8 mouse cellular contexts compared by ENCODE assay signal in the genomic region with DNA sequence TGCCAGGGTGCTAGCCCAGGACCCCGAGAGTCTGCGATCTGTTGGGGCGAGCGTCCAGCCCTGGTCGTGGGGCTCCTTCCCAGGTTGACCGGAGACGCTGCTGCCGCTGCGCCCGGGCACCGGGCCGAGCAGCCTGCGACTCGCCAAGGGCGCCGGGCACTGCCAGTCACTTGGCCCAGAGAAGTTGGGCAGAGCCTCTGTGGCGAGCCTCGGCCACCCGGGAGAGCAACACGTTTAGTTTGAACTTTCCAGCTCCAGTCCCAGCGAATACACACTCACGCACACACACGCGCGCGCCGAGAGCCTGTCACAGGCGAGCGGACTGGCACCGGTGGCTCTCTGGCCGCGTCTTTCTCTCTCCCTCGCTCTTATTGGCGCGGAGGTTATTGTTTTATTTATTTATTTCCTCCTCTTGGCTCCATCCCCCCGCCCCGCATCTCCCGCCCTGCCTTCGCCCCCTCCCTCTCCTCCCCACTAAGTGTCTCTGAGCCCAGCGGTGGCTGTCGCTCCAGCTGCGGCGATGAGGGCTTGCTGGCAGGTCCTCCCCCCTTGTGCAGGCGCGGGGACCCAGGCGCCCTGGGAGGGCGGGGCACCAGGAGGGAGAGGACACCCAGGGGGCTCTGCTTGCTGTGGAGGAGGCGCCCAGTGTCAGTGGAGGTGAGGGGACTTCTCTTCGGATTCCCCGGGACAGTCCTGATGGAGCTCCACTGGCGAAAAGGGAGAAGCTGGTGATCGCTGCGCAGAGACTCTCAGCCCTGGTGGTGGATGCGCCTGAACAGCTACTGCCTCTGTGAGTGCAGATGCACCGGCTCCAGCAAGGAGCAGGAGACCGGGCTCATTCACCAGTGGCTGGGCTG.
DNase-seq lines count a peak whose midpoint lies in the region; ATAC-seq and TF ChIP-seq lines count a peak whose summit lies in the region.

No protein-coding gene starts in this region.

- no peak overlapping the region for H3K27ac ChIP-seq in cerebellum, adult 2 months (ENCODE audit: insufficient read depth, low read length)
- H3K27ac ChIP-seq in intestine, embryonic 14.5 days (ENCODE audit: low read depth), result no peak overlapping the region
- no peak overlapping the region for H3K27ac ChIP-seq in liver, embryonic 12.5 days

- H3K9me3 ChIP-seq in intestine, embryonic 14.5 days (ENCODE audit: control insufficient read depth, low read length), result no peaks in the 10 kb centered on the region
- no peaks in the 10 kb centered on the region for H3K9me3 ChIP-seq in liver, embryonic 12.5 days (replicated peaks)

- peak overlapping the region; percentile 17 for H3K9ac ChIP-seq in intestine, embryonic 14.5 days (ENCODE audit: low read length)
- H3K9ac ChIP-seq in liver, embryonic 12.5 days, result no peak overlapping the region

- TF ChIP-seq CTCF in cerebellum, adult 2 months (IDR thresholded peaks at IDR 0.05; ENCODE audit: borderline replicate concordance, insufficient read depth, low read depth, low read length), result no peak

- under 1% methylated on average over 56 of the region's 56 CpGs for WGBS in cerebellum, adult 2 months
- under 1% methylated on average over 56 of the region's 56 CpGs for WGBS in intestine, embryonic 14.5 days
- WGBS in liver, embryonic 12.5 days (ENCODE audit: insufficient replicate concordance), result under 1% methylated on average over 53 of the region's 56 CpGs

- no peaks in the 10 kb centered on the region for H3K4me1 ChIP-seq in cerebellum, adult 2 months (ENCODE audit: control insufficient read depth, insufficient read depth, low read length)
- peaks cover 4% of the 10 kb centered on the region; the same call in 1 of the 2 replicates for H3K4me1 ChIP-seq in intestine, embryonic 14.5 days (replicated peaks; ENCODE audit: control insufficient read depth, insufficient read depth, low read length)
- no peaks in the 10 kb centered on the region for H3K4me1 ChIP-seq in liver, embryonic 12.5 days

- no peaks in the 10 kb centered on the region for H3K36me3 ChIP-seq in intestine, embryonic 14.5 days (ENCODE audit: control insufficient read depth, insufficient read depth, low read length)
- no peaks in the 10 kb centered on the region for H3K36me3 ChIP-seq in liver, embryonic 12.5 days

- peak; percentile 68 for ATAC-seq in intestine, embryonic 14.5 days (replicated peaks; ENCODE audit: low FRiP score, low TSS enrichment, low read depth)
- no peak for ATAC-seq in liver, embryonic 12.5 days

- TF ChIP-seq POLR2A in cerebellum, adult 2 months (IDR thresholded peaks at IDR 0.05; ENCODE audit: borderline replicate concordance, insufficient read depth, low read length), result no peak

- peak; percentile 79 for DNase-seq in heart, adult 11 months
- DNase-seq in heart, adult 8-10 months (ENCODE audit: low spot score), result no peak
- DNase-seq in cerebellum, adult 2 months, result peak; percentile 77 to 81
- peak; percentile 12 for DNase-seq in forelimb bud, embryonic 11.5 days (ENCODE audit: low read depth, low spot score)
- peak; percentile 77 for DNase-seq in intestine, embryonic 14.5 days (ENCODE audit: low spot score)
- DNase-seq in right cerebral cortex, postnatal 10 days (ENCODE audit: low spot score in 2 of 2), result peak; percentile 68 to 69
- no peak for DNase-seq in spleen, adult 18-20 months

- H3K27me3 ChIP-seq in cerebellum, adult 2 months (ENCODE audit: control insufficient read depth, insufficient read depth, low read length), result no peaks in the 10 kb centered on the region
- peaks cover 34% of the 10 kb centered on the region for H3K27me3 ChIP-seq in intestine, embryonic 14.5 days (replicated peaks; ENCODE audit: control insufficient read depth, insufficient read depth, low read length)
- peaks cover 28% of the 10 kb centered on the region for H3K27me3 ChIP-seq in liver, embryonic 12.5 days (replicated peaks)

- peak overlapping the region; percentile 86 for H3K4me2 ChIP-seq in intestine, embryonic 14.5 days (ENCODE audit: low read length)
- H3K4me2 ChIP-seq in liver, embryonic 12.5 days, result peak overlapping the region; percentile 69

- H3K4me3 ChIP-seq in cerebellum, adult 2 months (replicated peaks; ENCODE audit: insufficient read depth, low read depth, low read length), result peak overlapping the region; percentile 62
- H3K4me3 ChIP-seq in intestine, embryonic 14.5 days (ENCODE audit: low read depth, low read length), result peak overlapping the region; percentile 56
- H3K4me3 ChIP-seq in liver, embryonic 12.5 days, result peak overlapping the region; percentile 45

Comparison
In these comparisons a context has a peak if more than half of its experiments do, and no peak if none do; other contexts are left out.
1. DNase-seq: peak in heart, adult 11 months (single experiment), cerebellum, adult 2 months (2 of 2), forelimb bud, embryonic 11.5 days (single experiment), intestine, embryonic 14.5 days (single experiment) and right cerebral cortex, postnatal 10 days (2 of 2); none in heart, adult 8-10 months (single experiment) and spleen, adult 18-20 months (0 of 2).
2. Peak in every context shown above with its lines, with median percentiles within 50 percentile points of each other: H3K4me3 ChIP-seq.